Mouse (Mus musculus): ENCODE data around the gene Atf2. TPM values are rescaled to one million over a fixed set of nuclear protein-coding genes. Genes with fewer than 3 reads are reported as not detected.
A peak's percentile ranks its signal among the peaks of the same experiment; 100 is the strongest.

The Atf2 gene
- polyA plus RNA-seq, 1 experiment from 2014 or later = 28.4 TPM

DNA sequence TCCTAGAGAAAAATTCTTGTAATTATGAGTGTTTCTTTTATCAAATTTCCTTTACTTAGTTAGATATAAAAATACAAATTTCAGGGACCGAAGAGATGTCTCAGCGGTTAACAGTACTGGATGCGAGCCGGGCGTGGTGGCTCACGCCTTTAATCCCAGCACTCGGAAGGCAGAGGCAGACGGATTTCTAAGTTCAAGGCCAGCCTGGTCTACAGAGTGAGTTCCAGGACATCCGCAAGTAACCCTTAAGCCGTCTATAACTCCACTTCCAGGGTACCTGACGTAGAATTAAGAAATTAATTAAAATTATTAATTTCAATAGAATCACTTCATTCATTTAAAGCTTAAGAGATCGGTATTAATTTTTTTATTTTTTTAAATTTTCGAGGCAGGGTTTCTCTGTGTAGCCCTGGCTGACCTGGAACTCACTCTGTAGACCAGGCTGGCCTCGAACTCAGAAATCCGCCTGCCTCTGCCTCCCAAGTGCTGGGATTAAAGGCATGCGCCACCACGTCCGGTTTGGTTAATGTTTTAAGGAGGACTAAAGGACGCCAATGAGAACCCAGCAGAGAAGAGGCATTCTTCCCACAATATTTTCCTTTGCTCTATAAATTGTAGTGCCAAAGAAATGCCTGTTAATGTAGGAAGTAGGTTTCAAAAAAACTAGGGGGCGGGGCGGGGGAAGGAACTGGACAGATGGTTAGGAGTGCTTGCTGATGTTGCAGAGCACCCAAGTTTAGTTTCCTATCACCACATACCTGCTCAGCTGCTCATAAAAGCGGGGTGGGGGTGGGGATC lies 1.2 kb upstream of the Atf2 start:
- H3K27ac ChIP-seq (ENCODE audit: low read length) = no peak overlapping the region
- no peak overlapping the region for H3K9ac ChIP-seq (replicated peaks; ENCODE audit: low read depth)
- ATAC-seq (no peak), DNase-seq (ENCODE audit: low spot score) (no peak)
- WGBS = 58% methylated on average over 22 of the region's 22 CpGs
- no peak for TF ChIP-seq CTCF (IDR thresholded peaks at IDR 0.05)
- no peak for TF ChIP-seq EP300 (IDR thresholded peaks at IDR 0.05)
- H3K4me2 ChIP-seq (replicated peaks; ENCODE audit: low read depth, low read length) = peak overlapping the region; percentile 70
- no peaks in the 10 kb centered on the region for H3K36me3 ChIP-seq (ENCODE audit: insufficient read depth, low read length)
- H3K4me3 ChIP-seq (ENCODE audit: low read depth, low read length) = peak overlapping the region; percentile 97; the same call in 1 of the 2 replicates
- no peaks in the 10 kb centered on the region for H3K27me3 ChIP-seq (replicated peaks; ENCODE audit: insufficient read depth, low read length)
- H3K9me3 ChIP-seq (ENCODE audit: low read length) = no peaks in the 10 kb centered on the region
- H3K4me1 ChIP-seq (ENCODE audit: insufficient read depth, low read depth, low read length) = peaks cover 4% of the 10 kb centered on the region; the same call in 1 of the 2 replicates

DNA sequence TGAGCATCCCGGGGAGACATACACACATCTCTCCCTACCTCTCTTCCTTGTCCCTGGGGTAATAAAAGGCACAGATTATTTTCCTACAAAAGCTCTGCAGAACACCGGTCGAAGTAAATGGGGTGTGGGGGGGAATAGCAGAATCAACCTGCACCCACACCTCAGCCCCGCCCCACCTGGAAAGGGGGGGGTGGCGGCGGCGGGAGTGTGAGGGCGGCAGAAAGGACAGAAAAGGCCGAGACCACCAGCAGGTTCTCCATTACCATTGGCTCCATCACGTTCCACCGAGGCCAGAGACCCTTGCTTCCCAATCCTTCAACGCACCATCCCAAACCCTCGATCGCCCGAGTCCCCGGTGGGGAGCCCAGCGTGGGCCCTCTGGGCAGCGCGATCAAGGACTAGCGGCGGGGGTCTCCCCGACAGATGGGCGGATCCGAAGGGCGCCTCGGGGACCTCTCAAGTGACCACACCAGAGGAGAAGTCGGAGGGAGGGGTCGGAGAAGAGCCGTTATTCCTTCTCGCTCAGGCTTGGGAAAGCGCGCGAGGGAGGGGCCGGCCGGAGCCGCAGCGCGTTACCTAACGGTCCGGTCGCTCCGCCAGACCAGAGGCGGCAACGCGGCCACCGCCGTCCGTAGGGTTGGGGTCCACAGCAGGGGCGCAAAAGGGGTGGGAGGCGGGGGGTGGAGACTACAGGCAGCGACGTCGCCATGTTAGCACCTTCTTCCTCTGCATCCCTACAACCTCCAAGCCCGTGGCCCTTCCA lies 557 bp downstream of the Atf2 start:
- no peaks in the 10 kb centered on the region for H3K9me3 ChIP-seq (ENCODE audit: low read length)
- H3K27ac ChIP-seq (ENCODE audit: low read length) = peak overlapping the region; percentile 91
- TF ChIP-seq CTCF (IDR thresholded peaks at IDR 0.05) (no peak), EP300 (IDR thresholded peaks at IDR 0.05) (no peak)
- peak overlapping the region; percentile 97 for H3K4me3 ChIP-seq (ENCODE audit: low read depth, low read length)
- H3K9ac ChIP-seq (replicated peaks; ENCODE audit: low read depth) = peak overlapping the region; percentile 98
- no peaks in the 10 kb centered on the region for H3K27me3 ChIP-seq (replicated peaks; ENCODE audit: insufficient read depth, low read length)
- DNase-seq (ENCODE audit: low spot score) (peak; percentile 62), ATAC-seq (peak; percentile 19)
- H3K4me2 ChIP-seq (replicated peaks; ENCODE audit: low read depth, low read length) = peak overlapping the region; percentile 88
- 5% methylated on average over 43 of the region's 54 CpGs for WGBS
- H3K4me1 ChIP-seq (ENCODE audit: insufficient read depth, low read depth, low read length) = peaks cover 4% of the 10 kb centered on the region; the same call in 1 of the 2 replicates
- no peaks in the 10 kb centered on the region for H3K36me3 ChIP-seq (ENCODE audit: insufficient read depth, low read length)

DNA sequence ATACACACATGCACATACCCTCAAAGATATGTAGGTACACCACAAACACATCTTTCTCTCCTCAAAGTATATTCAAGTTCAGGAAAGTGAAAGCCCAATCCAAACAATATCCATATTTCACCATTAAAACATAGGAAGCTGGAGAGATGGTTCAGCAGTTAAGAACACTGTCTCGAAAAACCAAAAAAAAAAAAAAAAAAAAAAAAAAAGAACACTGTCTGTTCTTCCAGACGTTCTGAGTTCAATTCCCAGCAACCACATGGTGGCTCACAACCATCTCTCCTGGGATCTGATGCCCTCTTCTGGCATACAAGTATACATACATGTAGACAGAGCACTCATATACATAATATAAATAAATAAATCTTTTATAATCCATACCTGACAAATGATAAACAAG lies 6.4 kb downstream of the Atf2 start:
- no peak for ATAC-seq

DNA sequence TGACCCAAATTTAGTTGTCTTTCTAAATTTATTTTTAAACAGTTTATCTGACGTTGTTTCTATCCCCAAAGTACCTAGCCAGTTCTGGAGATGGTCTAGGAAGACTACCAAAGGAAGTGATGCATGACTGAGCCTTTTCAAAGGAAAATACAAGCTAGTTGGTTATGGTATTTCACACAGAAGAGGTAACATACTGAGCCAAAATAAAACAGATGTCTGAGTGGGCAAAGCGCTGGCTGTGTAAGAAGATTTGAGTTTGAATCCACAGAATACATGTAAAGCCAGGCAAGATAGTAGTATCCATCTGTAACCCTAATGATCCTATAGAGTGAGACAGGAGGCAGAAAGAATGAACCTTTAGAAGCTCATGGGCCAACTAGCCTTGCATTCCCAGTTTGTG lies 14.5 kb downstream of the Atf2 start:
- no peaks in the 10 kb centered on the region for H3K27me3 ChIP-seq (replicated peaks; ENCODE audit: insufficient read depth, low read length)
- no peak for ATAC-seq
- no peak overlapping the region for H3K9ac ChIP-seq (replicated peaks; ENCODE audit: low read depth)
- H3K36me3 ChIP-seq (ENCODE audit: insufficient read depth, low read length) = no peaks in the 10 kb centered on the region
- no peak overlapping the region for H3K4me2 ChIP-seq (replicated peaks; ENCODE audit: low read depth, low read length)
- TF ChIP-seq CTCF (IDR thresholded peaks at IDR 0.05) (no peak), EP300 (IDR thresholded peaks at IDR 0.05) (no peak)
- H3K9me3 ChIP-seq (ENCODE audit: low read length) = no peaks in the 10 kb centered on the region
- no peak overlapping the region for H3K4me3 ChIP-seq (ENCODE audit: low read depth, low read length)
- no peak overlapping the region for H3K27ac ChIP-seq (ENCODE audit: low read length)
- no peak for DNase-seq (ENCODE audit: low spot score)
- no peaks in the 10 kb centered on the region for H3K4me1 ChIP-seq (ENCODE audit: insufficient read depth, low read depth, low read length)
- WGBS = 96% methylated on average over 2 of the region's 2 CpGs

More for the DNA sequence above, 6.4 kb downstream of the Atf2 start:
- DNase-seq (ENCODE audit: low spot score) = no peak
- 87% methylated on average over 2 of the region's 2 CpGs for WGBS
- Histone ChIP-seq H3K9me3 (ENCODE audit: low read length) (no peaks in the 10 kb centered on the region), H3K4me2 (replicated peaks; ENCODE audit: low read depth, low read length) (no peak overlapping the region), H3K27ac (ENCODE audit: low read length) (no peak overlapping the region), H3K4me3 (ENCODE audit: low read depth, low read length) (no peak overlapping the region), H3K4me1 (ENCODE audit: insufficient read depth, low read depth, low read length) (no peaks in the 10 kb centered on the region), H3K36me3 (ENCODE audit: insufficient read depth, low read length) (no peaks in the 10 kb centered on the region), H3K9ac (replicated peaks; ENCODE audit: low read depth) (no peak overlapping the region), H3K27me3 (replicated peaks; ENCODE audit: insufficient read depth, low read length) (no peaks in the 10 kb centered on the region)
- TF ChIP-seq CTCF (IDR thresholded peaks at IDR 0.05) = peak; percentile 10; the same call in 1 of the 2 replicates
- TF ChIP-seq EP300 (IDR thresholded peaks at IDR 0.05) = no peak

DNA sequence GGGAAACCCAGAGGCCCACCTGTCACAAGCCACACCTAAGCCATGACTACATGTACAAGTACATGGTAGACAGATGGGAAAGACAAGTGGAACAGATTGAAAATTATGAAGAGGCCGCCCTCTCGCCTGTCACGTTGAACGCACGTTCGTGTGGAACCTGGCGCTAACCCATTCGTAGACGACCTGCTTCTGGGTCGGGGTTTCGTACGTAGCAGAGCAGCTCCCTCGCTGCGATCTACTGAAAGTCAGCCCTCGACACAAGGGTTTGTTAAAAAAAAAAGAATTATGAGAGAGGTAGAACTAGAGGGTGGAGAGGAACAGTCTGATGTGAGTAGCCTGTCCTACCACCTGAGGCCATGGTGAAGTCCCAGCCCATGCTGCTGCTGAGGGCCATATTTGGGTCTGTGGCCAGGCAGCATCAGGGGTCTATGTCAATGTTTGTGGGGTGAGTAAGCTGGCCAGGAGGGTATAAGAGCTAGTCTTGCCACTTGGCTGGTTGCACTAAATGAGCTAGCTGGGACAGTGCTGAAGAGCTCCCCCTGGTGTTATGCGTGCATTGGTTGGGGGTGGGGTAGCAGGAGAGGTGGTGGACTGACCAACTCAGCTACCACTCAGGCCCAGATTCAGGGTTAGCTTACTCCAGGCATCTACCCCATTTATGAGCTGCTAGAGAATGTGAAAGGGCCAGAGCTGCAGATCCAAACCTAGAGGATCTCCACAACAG lies 24.5 kb downstream of the Atf2 start:
- no peaks in the 10 kb centered on the region for H3K4me1 ChIP-seq (ENCODE audit: insufficient read depth, low read depth, low read length)
- no peak overlapping the region for H3K4me3 ChIP-seq (ENCODE audit: low read depth, low read length)
- TF ChIP-seq EP300 (IDR thresholded peaks at IDR 0.05) (no peak), CTCF (IDR thresholded peaks at IDR 0.05) (peak; percentile 71)
- H3K4me2 ChIP-seq (replicated peaks; ENCODE audit: low read depth, low read length) = no peak overlapping the region
- DNase-seq (ENCODE audit: low spot score) = peak; percentile 26
- ATAC-seq = no peak
- no peak overlapping the region for H3K9ac ChIP-seq (replicated peaks; ENCODE audit: low read depth)
- 83% methylated on average over 16 of the region's 16 CpGs for WGBS
- H3K36me3 ChIP-seq (ENCODE audit: insufficient read depth, low read length) = no peaks in the 10 kb centered on the region
- H3K27ac ChIP-seq (ENCODE audit: low read length) = no peak overlapping the region
- no peaks in the 10 kb centered on the region for H3K9me3 ChIP-seq (ENCODE audit: low read length)
- no peaks in the 10 kb centered on the region for H3K27me3 ChIP-seq (replicated peaks; ENCODE audit: insufficient read depth, low read length)
